Mouse (Mus musculus) lung, postnatal 0 days (tissue): ENCODE data around the gene Mmp14.

Experiments used
- CTCF ChIP-seq: IDR thresholded peaks from 2 replicates; pipeline ENCODE4 v1.5.1; 2016; ENCODE audit warnings: antibody characterized with exemption, mild to moderate bottlenecking
- EP300 ChIP-seq: IDR thresholded peaks from 2 replicates; pipeline ENCODE4 v1.6.1; 2016; ENCODE audit warnings: antibody characterized with exemption, mild to moderate bottlenecking, control low read depth

GRCm38 (mm10) chr14:54432837-54433830, 1.7 kb downstream of the Mmp14 start:
- TF ChIP-seq CTCF (no peak), EP300 (no peak)
